Mouse (Mus musculus): ENCODE measurements around the gene Ube3c. TPM values are rescaled to one million over a fixed set of nuclear protein-coding genes. Genes with fewer than 3 reads are reported as not detected.
"Not testable (repeated sequence)": the region's sequence is repeated elsewhere in the genome, so short reads cannot be mapped to it uniquely, and the experiment has no call there.

Gene Ube3c
- total RNA-seq (2021) = 10 to 100 TPM; 86.7 to 90.6 TPM
- long read RNA-seq, full-length matches to known transcripts = 34 of 53 reads
- long read RNA-seq, partial matches to known transcripts = 7 of 53 reads
- long read RNA-seq, other reads (novel, unspliced or antisense) = 12 of 53 reads

GRCm38 (mm10) chr5:29568848-29569377 lies at the start of gene Ube3c:
Gene Ube3c, plus strand, starts transcription at chr5:29569242.
- peak; percentile 98 for DNase-seq (ENCODE audit: low spot score in 2 of 2)

GRCm38 (mm10) chr5:29560111-29560510 lies 8.9 kb upstream of the Ube3c start:
- no peak for DNase-seq (ENCODE audit: low spot score in 2 of 2)

DNA sequence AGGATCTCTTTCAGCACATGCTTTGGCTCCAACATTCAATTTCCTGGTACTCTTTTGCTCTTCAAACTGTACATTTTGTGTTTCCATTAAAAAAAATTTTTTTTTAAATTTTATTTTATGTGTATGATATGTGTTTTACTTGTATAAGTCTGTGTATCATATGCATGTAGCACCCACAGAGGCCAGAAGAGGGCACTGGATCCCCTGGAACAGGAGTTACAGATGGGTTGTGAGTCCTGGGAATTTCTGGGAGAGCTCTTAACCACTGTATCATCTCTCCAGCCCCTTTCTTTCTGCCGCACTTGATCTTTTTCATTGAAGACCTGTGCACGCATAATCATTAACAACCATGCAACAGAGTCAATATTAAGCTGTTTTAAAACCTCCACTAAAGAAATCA lies 8.4 kb upstream of the Ube3c start:
- no peak for DNase-seq (ENCODE audit: low spot score in 2 of 2)

- DNase-seq (ENCODE audit: low spot score in 2 of 2) = no peak
Measured at GRCm38 (mm10) chr5:29569378-29570280, 587 bp downstream of the Ube3c start.

DNA sequence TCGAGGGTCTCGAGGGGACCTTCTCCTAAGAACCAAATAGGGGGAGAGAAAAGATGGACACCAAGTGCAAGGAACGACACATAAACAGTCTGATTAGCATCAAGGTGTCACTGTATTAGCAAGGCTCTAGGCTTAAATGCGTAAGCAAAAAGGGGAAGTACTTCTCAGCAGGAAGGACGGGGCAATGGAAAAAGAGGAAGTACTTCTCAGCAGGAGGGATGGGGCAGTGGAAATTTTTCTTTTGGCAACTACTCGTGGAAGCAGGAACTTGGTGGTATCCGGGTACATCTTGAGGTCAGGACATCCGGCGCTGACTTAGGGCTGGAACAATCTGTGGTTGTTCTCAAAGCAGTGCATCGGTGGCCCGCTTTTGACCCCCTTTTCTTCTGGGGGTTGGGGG lies 5.2 kb downstream of the Ube3c start:
- DNase-seq (ENCODE audit: low spot score in 2 of 2) = not testable (repeated sequence)

GRCm38 (mm10) chr5:29575085-29575484 lies 6.0 kb downstream of the Ube3c start:
- DNase-seq (ENCODE audit: low spot score in 2 of 2) = no peak

- no peak for DNase-seq (ENCODE audit: low spot score in 2 of 2)
Measured at GRCm38 (mm10) chr5:29577795-29578631, 9.0 kb downstream of the Ube3c start.

GRCm38 (mm10) chr5:29583880-29584595 lies 15.0 kb downstream of the Ube3c start:
- DNase-seq (ENCODE audit: low spot score in 2 of 2) = no peak

- not testable (repeated sequence) for DNase-seq (ENCODE audit: low spot score in 2 of 2)
Measured at GRCm38 (mm10) chr5:29592161-29592560, 23.1 kb downstream of the Ube3c start.

- DNase-seq (ENCODE audit: low spot score in 2 of 2) = no peak
Measured at GRCm38 (mm10) chr5:29606546-29606945, 37.5 kb downstream of the Ube3c start.

DNA sequence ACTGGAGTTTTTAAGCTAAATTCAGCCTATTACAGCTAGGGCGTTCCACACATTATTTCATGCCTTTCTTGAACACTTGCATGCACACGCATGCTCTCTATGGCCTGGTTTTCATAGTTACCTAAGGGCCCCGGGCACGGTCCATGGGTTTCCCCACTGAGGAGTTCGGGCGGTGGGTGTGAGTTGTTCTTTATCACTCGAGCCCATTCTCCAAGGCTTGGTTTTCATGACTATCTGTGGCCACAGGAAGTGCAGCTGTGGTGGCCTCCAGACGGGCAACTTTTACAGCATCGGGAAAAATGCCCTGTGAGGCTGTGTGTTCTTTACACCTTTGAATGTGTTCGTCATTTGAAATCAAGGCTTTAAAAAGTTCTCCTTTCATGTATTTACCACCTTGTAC lies 56.6 kb downstream of the Ube3c start:
- no peak for DNase-seq (ENCODE audit: low spot score in 2 of 2)

DNA sequence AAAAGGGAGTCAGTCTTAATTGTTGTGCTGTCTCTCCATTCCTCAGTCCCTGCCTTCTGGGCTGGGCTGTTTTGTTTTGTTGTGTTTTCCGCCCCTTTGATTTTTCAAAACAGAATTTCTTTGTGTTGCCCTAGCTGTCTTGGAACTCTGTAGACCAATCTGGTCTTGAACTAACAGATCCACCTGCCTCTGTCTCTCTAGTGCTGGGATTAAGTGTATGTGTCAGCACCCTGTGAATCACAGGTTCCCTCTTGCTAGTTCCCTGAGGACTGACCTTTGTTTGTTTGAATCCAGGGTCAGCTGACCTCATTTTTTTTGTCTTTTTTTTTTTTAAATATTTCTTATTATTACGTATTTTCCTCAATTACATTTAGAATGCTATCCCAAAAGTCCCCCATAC lies 60.9 kb downstream of the Ube3c start:
- no peak for DNase-seq (ENCODE audit: low spot score in 2 of 2)

- DNase-seq (ENCODE audit: low spot score in 2 of 2) = no peak
Measured at GRCm38 (mm10) chr5:29631711-29632110, 62.7 kb downstream of the Ube3c start.

DNA sequence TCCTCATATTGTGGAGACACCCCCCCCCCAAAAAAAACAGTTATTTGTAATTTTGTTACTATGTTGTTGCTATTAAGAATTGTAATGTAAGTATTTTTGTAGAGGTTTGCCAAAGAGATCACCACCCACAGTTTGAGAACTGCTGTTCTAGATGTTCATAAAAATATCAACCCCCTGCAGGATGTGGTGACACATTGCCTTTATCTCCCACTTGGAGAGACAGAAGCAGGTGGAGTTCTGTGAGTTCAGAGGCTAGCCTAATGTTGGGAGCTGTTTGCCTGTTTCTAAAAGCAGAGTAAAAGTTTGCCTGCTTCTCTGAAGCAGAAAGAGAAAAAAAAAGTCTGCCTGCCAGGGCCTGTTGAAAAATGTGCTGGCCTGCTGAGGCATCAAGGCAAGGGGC lies 67.3 kb downstream of the Ube3c start:
- no peak for DNase-seq (ENCODE audit: low spot score in 2 of 2)

DNA sequence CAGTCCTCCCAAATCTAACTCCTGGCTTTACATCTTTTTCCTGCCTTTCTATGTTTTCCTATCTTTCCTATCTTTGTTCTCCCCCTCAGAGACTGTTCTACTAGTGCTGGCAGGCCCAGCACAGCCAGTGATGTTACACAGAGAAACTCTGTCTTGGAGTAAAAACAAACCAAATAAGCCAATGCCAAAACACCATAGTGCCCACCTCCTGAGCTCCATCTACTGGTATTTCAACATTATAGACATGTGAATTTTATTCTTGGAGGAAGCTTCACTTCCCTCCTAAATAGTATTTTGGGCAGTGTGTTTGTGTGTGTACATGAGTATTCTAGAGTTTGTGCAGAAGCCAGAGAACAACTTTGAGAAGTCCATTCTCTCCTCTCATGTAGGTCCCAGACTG lies 67.8 kb downstream of the Ube3c start:
- no peak for DNase-seq (ENCODE audit: low spot score in 2 of 2)

DNA sequence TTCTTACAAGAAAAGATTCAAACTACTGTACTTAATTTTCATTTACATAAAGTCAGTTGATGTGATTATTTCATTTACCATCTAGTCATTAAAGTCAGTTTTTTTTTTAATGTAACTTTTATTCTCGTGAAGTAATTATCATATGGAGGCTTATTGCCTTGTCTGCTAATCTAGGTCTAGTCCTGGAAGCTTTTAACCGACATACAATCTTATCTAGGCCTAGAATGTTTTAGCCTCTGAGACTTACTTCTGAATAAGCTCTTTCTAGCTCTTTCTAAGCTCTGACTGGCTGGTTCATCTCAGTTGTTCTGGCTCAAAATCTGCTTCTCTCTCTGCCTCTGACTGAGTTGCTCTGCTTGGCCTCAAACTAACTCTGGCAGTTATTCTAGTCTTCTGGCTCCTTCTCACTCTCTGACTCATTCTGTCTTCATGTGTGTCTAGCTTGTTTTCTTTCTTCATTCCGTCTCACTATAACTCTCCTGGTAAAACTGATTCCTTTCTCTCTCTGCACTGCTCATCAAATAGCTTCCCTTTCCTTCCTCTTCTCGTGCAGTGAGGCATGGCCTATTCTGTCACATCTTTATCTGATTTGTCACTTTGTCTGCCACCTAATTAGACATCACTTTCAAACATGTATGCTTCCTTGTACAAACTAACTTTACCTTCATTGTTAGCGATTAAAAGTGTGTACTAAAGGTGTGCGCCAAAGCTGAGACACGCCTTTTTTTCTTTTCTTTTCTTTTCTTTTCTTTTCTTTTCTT lies 72.3 kb downstream of the Ube3c start:
- DNase-seq (ENCODE audit: low spot score in 2 of 2) = no peak

GRCm38 (mm10) chr5:29651696-29652095 lies 82.7 kb downstream of the Ube3c start:
- no peak for DNase-seq (ENCODE audit: low spot score in 2 of 2)

GRCm38 (mm10) chr5:29657590-29658339 lies 88.7 kb downstream of the Ube3c start:
- DNase-seq (ENCODE audit: low spot score in 2 of 2) = no peak

GRCm38 (mm10) chr5:29661246-29661645 lies 92.2 kb downstream of the Ube3c start:
- DNase-seq (ENCODE audit: low spot score in 2 of 2) = not testable (repeated sequence)

Data from layer of hippocampus, postnatal 10 days (tissue).